Mouse (Mus musculus): Measurements from ENCODE around the gene Fkbp15.

GRCm38 (mm10) chr4:62385439-62385838 is 25.1 kb upstream of the Fkbp15 start:
- TF ChIP-seq CTCF (IDR thresholded peaks at IDR 0.05), result no peak
- TF ChIP-seq POLR2A (IDR thresholded peaks at IDR 0.05; ENCODE audit: insufficient read depth, low read depth, low read length), result no peak
- TF ChIP-seq EP300 (IDR thresholded peaks at IDR 0.05; ENCODE audit: insufficient read depth, low read depth, low read length), result no peak
